Mouse (Mus musculus): ENCODE data around the gene Ropn1l.

- TF ChIP-seq CTCF (IDR thresholded peaks at IDR 0.05; ENCODE audit: borderline replicate concordance, extremely low read depth, insufficient read depth, insufficient read length) = no peak
- no peak for TF ChIP-seq POLR2A (IDR thresholded peaks at IDR 0.05; ENCODE audit: borderline replicate concordance, extremely low read depth, insufficient read depth, insufficient read length, poor library complexity, severe bottlenecking)
Observed at GRCm38 (mm10) chr15:31392135-31392534, 61.4 kb downstream of the Ropn1l start.

Measured in brain, embryonic 14.5 days (tissue).